Mouse (Mus musculus) MEL (cell line): ENCODE results near the gene Gm9803. TPM values are rescaled to one million over a fixed set of nuclear protein-coding genes. Genes with fewer than 3 reads are reported as not detected.

Experiments used
- DNase-seq: peaks from one replicate; pipeline ENCODE4 v3.0.0; 2011; ENCODE audit warnings: low read depth, low spot score
- H3K27ac ChIP-seq: 2 replicates; pipeline ENCODE4 v1.5.1; 2012; ENCODE audit warnings: low read depth, mild to moderate bottlenecking, control low read depth, low read length, moderate library complexity; ENCODE audit not compliant: control insufficient read depth
- H3K27me3 ChIP-seq, 2 experiments: fragments of 150-350 bp in 1 of 2; sonication (generic) in 1 of 2; 2 replicates each; pipeline ENCODE4 v1.6.1; 2012; ENCODE audit warnings: low read length in 2 of 2, mild to moderate bottlenecking in 2 of 2, improper control_type of control experiment in 1 of 2, moderate library complexity in 1 of 2; ENCODE audit not compliant: insufficient read depth in 2 of 2, control insufficient read depth in 1 of 2
- H3K36me3 ChIP-seq, 2 experiments: 2 replicates each; pipeline ENCODE4 v1.6.1; 2012 to 2014; ENCODE audit warnings: low read length in 2 of 2, improper control_type of control experiment in 1 of 2, inconsistent platforms in 1 of 2, mild to moderate bottlenecking in 1 of 2; ENCODE audit not compliant: insufficient read depth in 2 of 2, control insufficient read depth in 1 of 2
- H3K4me1 ChIP-seq, 2 experiments: fragments of 150-350 bp in 1 of 2; sonication (generic) in 1 of 2; 2 replicates each; pipeline ENCODE4 v1.6.1; 2012; ENCODE audit warnings: low read length in 2 of 2, improper control_type of control experiment in 1 of 2, mild to moderate bottlenecking in 1 of 2; ENCODE audit not compliant: insufficient read depth in 2 of 2, control insufficient read depth in 1 of 2
- H3K4me3 ChIP-seq, 2 experiments: fragments of 150-350 bp in 1 of 2; sonication (generic) in 1 of 2; 2 replicates each; pipeline ENCODE4 v1.5.1; 2012; ENCODE audit warnings: low read depth in 2 of 2, low read length in 2 of 2, mild to moderate bottlenecking in 2 of 2, moderate library complexity in 2 of 2, control low read depth in 1 of 2, improper control_type of control experiment in 1 of 2; ENCODE audit not compliant: control insufficient read depth in 1 of 2, insufficient read depth in 1 of 2
- H3K79me2 ChIP-seq: 2 replicates; pipeline ENCODE4 v1.6.1; 2012; ENCODE audit warnings: mild to moderate bottlenecking, low read length, moderate library complexity; ENCODE audit not compliant: control insufficient read depth, poor library complexity, insufficient read depth
- H3K9ac ChIP-seq: 2 replicates; pipeline ENCODE4 v1.6.1; 2012; ENCODE audit warnings: low read depth, mild to moderate bottlenecking, control low read depth, low read length, moderate library complexity; ENCODE audit not compliant: control insufficient read depth, poor library complexity, severe bottlenecking
- H3K9me3 ChIP-seq: fragments of 150-350 bp; sonication (generic); replicated peaks from 2 replicates; pipeline ENCODE4 v1.6.1; 2012; ENCODE audit warnings: mild to moderate bottlenecking, low read length, improper control_type of control experiment, moderate library complexity; ENCODE audit not compliant: insufficient read depth
- CHD2 ChIP-seq: IDR thresholded peaks from 2 replicates; pipeline ENCODE4 v1.6.1; 2011; ENCODE audit warnings: low read length, improper control_type of control experiment
- CTCF ChIP-seq, 3 experiments: IDR thresholded peaks in 2 of 3; conservative IDR thresholded peaks in 1 of 3; 2 replicates each; pipeline ENCODE4 v1.5.1; 2011 to 2012; ENCODE audit warnings: low read length in 3 of 3, low read depth in 2 of 3, mild to moderate bottlenecking in 2 of 3, improper control_type of control experiment in 1 of 3, inconsistent platforms in 1 of 3, mixed read lengths in 1 of 3, moderate library complexity in 1 of 3; ENCODE audit not compliant: control insufficient read depth in 1 of 3, insufficient read depth in 1 of 3, poor library complexity in 1 of 3, severe bottlenecking in 1 of 3
- ELF1 ChIP-seq: IDR thresholded peaks from 2 replicates; pipeline ENCODE4 v1.6.1; 2014; ENCODE audit warnings: low read depth, mild to moderate bottlenecking, inconsistent platforms, low read length, improper control_type of control experiment, moderate library complexity
- EP300 ChIP-seq, 2 experiments: IDR thresholded peaks; 2 replicates each; pipeline ENCODE4 v1.6.1; 2011; ENCODE audit warnings: improper control_type of control experiment in 2 of 2, low read length in 2 of 2, low read depth in 1 of 2, mild to moderate bottlenecking in 1 of 2
- GATA1 ChIP-seq: IDR thresholded peaks from 2 replicates; pipeline ENCODE4 v1.6.1; 2011; ENCODE audit warnings: low read depth, low read length, improper control_type of control experiment
- MAX ChIP-seq: IDR thresholded peaks from 2 replicates; pipeline ENCODE4 v1.6.1; 2011; ENCODE audit warnings: low read length, improper control_type of control experiment
- MAZ ChIP-seq: IDR thresholded peaks from 2 replicates; pipeline ENCODE4 v1.6.1; 2012; ENCODE audit warnings: low read depth, mild to moderate bottlenecking, inconsistent platforms, low read length, improper control_type of control experiment
- MYB ChIP-seq: IDR thresholded peaks from 2 replicates; pipeline ENCODE4 v1.6.1; 2011; ENCODE audit warnings: mild to moderate bottlenecking, low read depth, low read length, improper control_type of control experiment
- MYC ChIP-seq: IDR thresholded peaks from 2 replicates; pipeline ENCODE4 v1.6.1; 2011; ENCODE audit warnings: low read depth, mild to moderate bottlenecking, low read length, improper control_type of control experiment, moderate library complexity
- POLR2A ChIP-seq, 2 experiments: IDR thresholded peaks; 2 replicates each; pipeline ENCODE4 v1.6.1; 2011 to 2012; ENCODE audit warnings: low read length in 2 of 2, mild to moderate bottlenecking in 2 of 2, control low read depth in 1 of 2, improper control_type of control experiment in 1 of 2, low read depth in 1 of 2, moderate library complexity in 1 of 2; ENCODE audit not compliant: control insufficient read depth in 1 of 2, insufficient read depth in 1 of 2, poor library complexity in 1 of 2
- POLR2AphosphoS5 ChIP-seq: IDR thresholded peaks from 2 replicates; pipeline ENCODE4 v1.6.1; 2012; ENCODE audit warnings: low read depth, borderline replicate concordance, mild to moderate bottlenecking, inconsistent platforms, low read length, moderate library complexity, mixed read lengths
- RAD21 ChIP-seq: IDR thresholded peaks from 2 replicates; pipeline ENCODE4 v1.6.1; 2011; ENCODE audit warnings: mild to moderate bottlenecking, low read depth, low read length, improper control_type of control experiment
- RCOR1 ChIP-seq: IDR thresholded peaks from 2 replicates; pipeline ENCODE4 v1.6.1; 2012; ENCODE audit warnings: low read depth, mild to moderate bottlenecking, inconsistent platforms, low read length, improper control_type of control experiment
- SMC3 ChIP-seq: IDR thresholded peaks from 2 replicates; pipeline ENCODE4 v1.6.1; 2011; ENCODE audit warnings: low read depth, low read length, improper control_type of control experiment
- TAL1 ChIP-seq: IDR thresholded peaks from 2 replicates; pipeline ENCODE4 v1.6.1; 2012; ENCODE audit warnings: mild to moderate bottlenecking, inconsistent platforms, low read length, moderate library complexity, mixed read lengths
- UBTF ChIP-seq: IDR thresholded peaks from 2 replicates; pipeline ENCODE4 v1.6.1; 2012; ENCODE audit warnings: low read depth, mild to moderate bottlenecking, inconsistent platforms, low read length, improper control_type of control experiment, moderate library complexity, borderline replicate concordance; ENCODE audit not compliant: insufficient read depth
- ZC3H11A ChIP-seq: IDR thresholded peaks from 2 replicates; pipeline ENCODE4 v1.6.1; 2012; ENCODE audit warnings: low read depth, mild to moderate bottlenecking, inconsistent platforms, low read length, improper control_type of control experiment
- ZMIZ1 ChIP-seq: IDR thresholded peaks from 2 replicates; pipeline ENCODE4 v1.6.1; 2012; ENCODE audit warnings: low read depth, mild to moderate bottlenecking, inconsistent platforms, low read length, improper control_type of control experiment, moderate library complexity
- ZNF384 ChIP-seq: IDR thresholded peaks from 2 replicates; pipeline ENCODE4 v1.6.1; 2012; ENCODE audit warnings: low read depth, mild to moderate bottlenecking, inconsistent platforms, low read length, improper control_type of control experiment
- polyA plus RNA-seq, 2 experiments: library from polyadenylated mRNA; stranded (reverse) in 1 of 2; unstranded in 1 of 2; fragments of >175 nt in 1 of 2; fragments of >200 nt in 1 of 2; gene quantifications; 2 replicates each; pipeline versions ENCODE4 v1.2.1 to v1.2.4; 2012; ENCODE audit warnings: low replicate concordance in 2 of 2, low read depth in 1 of 2; ENCODE audit not compliant: insufficient read length in 2 of 2, insufficient read depth in 1 of 2, missing spikeins in 1 of 2
- total RNA-seq: library from RNA; depleted of rRNA; stranded (reverse); fragments of 300-350 nt; gene quantifications from 2 replicates; pipeline ENCODE4 v1.2.3, GENCODE M21; 2012

Gm9803 gene
- total and polyA plus RNA-seq, 3 experiments: 18.7 to 137 TPM; not detected in 1

DNA sequence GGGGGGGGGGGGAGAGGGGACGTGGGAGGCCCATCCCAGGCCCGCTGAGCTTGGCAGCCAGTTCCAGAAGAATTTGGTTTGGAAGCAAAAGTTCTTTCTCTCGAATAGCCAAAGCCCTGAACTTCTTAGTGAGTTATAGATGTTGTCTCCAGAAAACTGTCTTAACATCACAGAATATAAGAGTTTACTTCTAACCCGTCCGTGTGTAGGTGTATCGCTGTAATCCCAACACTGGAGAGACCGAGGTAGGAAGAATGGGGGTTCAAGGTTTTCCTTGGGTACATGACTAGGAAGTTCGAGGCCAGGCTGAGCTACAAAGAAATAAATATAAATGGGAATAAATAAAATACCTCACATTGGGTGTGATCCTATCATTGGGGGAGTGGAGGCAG lies 17.3 kb downstream of the Gm9803 start:
- peak overlapping the region; percentile 60 to 65 for H3K4me3 ChIP-seq
- peaks cover 0 to 12% of the 10 kb centered on the region in 2 experiments; a peak in 2 of 4 replicates for H3K36me3 ChIP-seq
- peak overlapping the region; percentile 69 for H3K9ac ChIP-seq

DNA sequence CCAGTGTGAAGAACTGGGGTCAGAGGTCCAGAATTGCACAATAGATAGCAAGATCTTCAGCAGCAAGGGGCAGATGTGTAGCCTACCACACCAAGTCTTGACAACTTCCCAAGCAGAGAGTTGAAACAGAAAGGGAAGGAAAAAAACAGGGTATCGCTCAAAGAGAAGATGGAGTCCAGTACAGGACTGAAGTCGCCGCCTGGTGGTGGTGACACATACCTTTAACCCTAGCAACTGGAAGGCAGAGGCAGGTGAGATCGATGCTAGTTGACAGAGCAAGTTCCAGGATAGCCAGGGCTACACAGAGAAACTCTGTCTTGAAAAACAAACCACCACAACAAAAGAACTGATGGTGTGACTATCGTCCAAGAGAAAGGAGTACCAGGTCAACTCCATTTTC lies 25.5 kb downstream of the Gm9803 start:
- H3K9me3 ChIP-seq: no peaks in the 10 kb centered on the region
- no peak overlapping the region for H3K4me3 ChIP-seq
- H3K4me1 ChIP-seq: no peaks in the 10 kb centered on the region
- H3K79me2 ChIP-seq: no peaks in the 10 kb centered on the region
- TF ChIP-seq CTCF (IDR thresholded peaks at IDR 0.05 in 2 of 3, conservative IDR thresholded peaks at IDR 0.05 in 1 of 3; ENCODE audit: control insufficient read depth in 1 of 3, insufficient read depth in 1 of 3, low read depth in 2 of 3, low read length in 3 of 3, poor library complexity in 1 of 3, severe bottlenecking in 1 of 3) (peak in 2 of 3 experiments; percentile 14 to 22; a peak in 2 of 6 replicates), CHD2 (no peak), SMC3 (peak; percentile 16; the same call in 1 of the 2 replicates)
- TF ChIP-seq, all 39 proteins: peak for 2
- no peak overlapping the region for H3K9ac ChIP-seq
- no peak for DNase-seq
- H3K27me3 ChIP-seq: no peaks in the 10 kb centered on the region; a peak in 1 of 4 replicates
- no peak overlapping the region for H3K27ac ChIP-seq
- H3K36me3 ChIP-seq: no peaks in the 10 kb centered on the region

More for the DNA sequence above, 17.3 kb downstream of the Gm9803 start:
- Histone ChIP-seq H3K9me3 (no peaks in the 10 kb centered on the region), H3K27me3 (no peaks in the 10 kb centered on the region), H3K4me1 (peaks cover 4 to 17% of the 10 kb centered on the region in 2 experiments), H3K27ac (peak overlapping the region; percentile 38), H3K79me2 (peaks cover 18% of the 10 kb centered on the region)
- no peak for TF ChIP-seq ZMIZ1
- no peak for TF ChIP-seq POLR2AphosphoS5
- TF ChIP-seq ELF1: no peak
- TF ChIP-seq MAX: no peak
- TF ChIP-seq ZC3H11A: no peak
- no peak for TF ChIP-seq TAL1
- TF ChIP-seq CTCF (IDR thresholded peaks at IDR 0.05 in 2 of 3, conservative IDR thresholded peaks at IDR 0.05 in 1 of 3; ENCODE audit: control insufficient read depth in 1 of 3, insufficient read depth in 1 of 3, low read depth in 2 of 3, low read length in 3 of 3, poor library complexity in 1 of 3, severe bottlenecking in 1 of 3): no peak
- TF ChIP-seq MYC: no peak
- TF ChIP-seq UBTF: no peak
- TF ChIP-seq MYB: no peak
- no peak for TF ChIP-seq RAD21
- no peak for TF ChIP-seq EP300 (IDR thresholded peaks at IDR 0.05; ENCODE audit: low read depth in 1 of 2, low read length in 2 of 2)
- DNase-seq: no peak

DNA sequence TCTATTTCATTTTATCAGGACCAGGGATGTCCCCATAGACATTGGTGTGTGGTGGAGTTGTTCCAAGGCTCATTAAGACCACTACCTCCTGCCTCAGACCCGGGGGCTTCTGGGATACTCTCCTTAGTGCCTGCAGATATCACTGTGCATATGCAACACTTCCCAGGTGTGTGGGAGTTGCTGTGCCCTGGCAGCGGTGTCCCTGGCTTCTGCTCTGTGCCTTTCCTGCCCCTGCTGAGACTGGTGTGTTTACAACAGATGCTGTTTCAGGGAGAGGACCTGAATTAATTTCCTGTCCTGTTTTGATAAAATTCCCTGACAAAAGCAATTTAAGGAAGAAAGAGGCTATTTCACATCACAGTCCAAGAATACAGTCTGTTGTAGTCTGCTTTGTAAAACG lies 27.0 kb downstream of the Gm9803 start:
- no peaks in the 10 kb centered on the region for H3K36me3 ChIP-seq
- DNase-seq: no peak
- no peaks in the 10 kb centered on the region; a peak in 1 of 4 replicates for H3K27me3 ChIP-seq
- TF ChIP-seq ELF1 (no peak), GATA1 (no peak), RAD21 (no peak), MYC (no peak), RCOR1 (no peak), MYB (no peak), ZNF384 (no peak), POLR2A (IDR thresholded peaks at IDR 0.05; ENCODE audit: control insufficient read depth in 1 of 2, insufficient read depth in 1 of 2, low read depth in 1 of 2, low read length in 2 of 2, poor library complexity in 1 of 2) (no peak), MAZ (no peak), CTCF (IDR thresholded peaks at IDR 0.05 in 2 of 3, conservative IDR thresholded peaks at IDR 0.05 in 1 of 3; ENCODE audit: control insufficient read depth in 1 of 3, insufficient read depth in 1 of 3, low read depth in 2 of 3, low read length in 3 of 3, poor library complexity in 1 of 3, severe bottlenecking in 1 of 3) (no peak)
- no peak overlapping the region for H3K4me3 ChIP-seq
- H3K9me3 ChIP-seq: no peaks in the 10 kb centered on the region
- H3K9ac ChIP-seq: no peak overlapping the region
- no peaks in the 10 kb centered on the region for H3K4me1 ChIP-seq
- H3K27ac ChIP-seq: no peak overlapping the region
- no peaks in the 10 kb centered on the region for H3K79me2 ChIP-seq
